Mouse (Mus musculus) frontal cortex, postnatal 25 days (tissue): ENCODE measurements around the gene Tmem52b.

ENCODE experiments used
- DNase-seq, 2 experiments: peaks; one replicate each; pipeline ENCODE4 v3.0.0; 2022; ENCODE audit warnings: low spot score in 2 of 2

Gene Tmem52b

DNA sequence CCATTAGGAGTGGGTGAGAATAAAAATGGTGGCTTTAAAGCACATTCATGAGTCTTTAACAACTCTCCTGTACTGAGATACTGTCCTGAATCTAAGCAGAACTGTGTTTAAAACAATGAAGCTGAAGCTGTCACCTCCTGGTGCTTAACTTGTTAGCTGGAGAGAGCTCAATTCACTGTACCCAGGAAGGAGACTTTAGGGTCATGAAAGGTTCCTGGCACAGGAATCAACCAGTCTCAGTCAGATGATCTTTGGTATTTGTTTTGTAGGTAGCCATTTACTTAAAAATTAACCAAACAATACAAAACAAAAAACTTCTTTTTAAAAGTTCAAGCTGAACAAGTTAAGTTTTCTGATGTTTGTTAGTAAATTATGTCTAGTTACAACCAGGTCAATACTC lies 17.9 kb downstream of the Tmem52b start:
- DNase-seq, result no peak

DNA sequence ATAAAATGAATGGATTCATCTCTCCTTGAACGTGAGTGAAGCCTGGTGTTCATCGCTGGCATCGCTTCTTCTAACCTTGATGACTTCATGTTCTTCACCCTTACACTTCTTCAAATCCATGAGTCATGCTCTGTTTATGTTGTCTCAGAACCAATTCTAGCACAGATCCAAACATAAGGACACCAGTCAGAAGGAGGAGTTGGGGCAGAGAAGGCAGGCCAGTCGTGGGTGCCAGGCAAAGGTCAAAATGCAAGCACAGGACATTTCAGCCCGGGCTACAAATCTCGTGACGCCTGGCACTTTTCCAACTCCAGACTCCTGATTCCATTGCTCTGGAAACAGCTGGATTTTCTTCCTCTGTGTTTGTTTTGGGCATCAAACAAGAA lies 20.2 kb downstream of the Tmem52b start:
- no peak for DNase-seq

DNA sequence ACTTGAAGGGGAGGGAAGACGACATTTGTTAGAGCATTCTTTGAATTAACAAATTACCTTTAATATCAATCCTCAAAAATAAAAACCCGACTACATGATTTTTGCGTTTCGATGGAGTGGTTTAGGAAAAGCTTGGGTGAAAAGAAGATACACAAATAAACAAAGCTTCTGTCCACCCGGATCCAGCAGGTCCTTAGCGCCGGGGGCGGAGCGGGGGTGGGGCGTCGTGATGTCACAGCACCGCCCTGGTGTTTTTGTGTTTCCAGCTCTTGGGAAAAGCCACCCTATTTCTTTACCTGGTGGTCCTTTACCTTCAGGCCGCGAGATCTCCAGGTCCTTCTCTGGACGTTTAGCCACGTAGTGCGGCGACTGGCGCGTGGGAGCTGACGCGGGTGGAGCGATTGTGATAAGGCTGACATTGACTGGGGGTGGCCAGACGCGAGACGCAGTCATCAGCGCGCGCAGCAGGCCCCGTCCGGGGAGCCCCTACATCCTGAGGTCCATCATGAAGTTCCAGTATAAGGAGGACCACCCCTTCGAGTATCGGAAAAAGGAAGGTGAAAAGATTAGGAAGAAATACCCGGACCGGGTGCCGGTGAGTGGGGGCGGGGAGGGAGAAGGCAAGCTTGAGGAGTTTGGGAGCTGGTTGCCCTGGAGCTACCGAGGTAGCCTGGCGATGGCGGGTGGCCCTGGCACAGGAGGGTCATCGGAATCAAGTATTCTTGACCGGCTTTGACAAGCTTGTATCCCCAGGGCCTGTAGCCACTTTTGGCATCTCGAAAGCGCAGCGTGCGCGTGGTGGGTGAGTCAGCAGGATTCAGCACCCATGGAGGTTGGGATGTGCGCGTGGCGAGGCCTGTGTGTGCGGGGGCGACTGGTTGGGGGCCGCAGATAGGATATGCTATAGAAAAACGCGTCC lies 20.8 kb downstream of the Tmem52b start, which contains the start of gene Gabarapl1:
Gene Gabarapl1, plus strand, starts transcription at position 219 of the 919 bp plus-strand sequence.
- DNase-seq, result peak; percentile 69 to 75

DNA sequence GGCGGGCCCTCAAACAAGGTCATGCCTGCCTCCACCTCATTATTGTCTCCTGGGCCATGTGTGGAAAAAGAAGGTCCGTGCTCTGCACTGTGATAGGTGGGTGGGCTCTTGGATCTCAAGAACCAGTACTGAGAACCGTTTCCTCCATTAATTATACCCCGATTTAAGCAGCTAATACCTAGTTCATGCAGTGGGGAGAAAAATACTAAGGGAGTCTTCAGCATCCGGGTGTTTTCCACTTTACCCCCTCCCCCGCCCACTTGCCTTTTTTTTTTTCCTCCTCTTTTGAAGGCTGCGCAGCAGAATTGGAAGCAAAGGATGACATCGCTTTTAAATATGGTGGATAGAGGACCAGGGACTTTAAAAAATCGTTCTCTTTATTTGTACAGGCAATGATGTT lies 21.7 kb downstream of the Tmem52b start:
- no peak for DNase-seq

DNA sequence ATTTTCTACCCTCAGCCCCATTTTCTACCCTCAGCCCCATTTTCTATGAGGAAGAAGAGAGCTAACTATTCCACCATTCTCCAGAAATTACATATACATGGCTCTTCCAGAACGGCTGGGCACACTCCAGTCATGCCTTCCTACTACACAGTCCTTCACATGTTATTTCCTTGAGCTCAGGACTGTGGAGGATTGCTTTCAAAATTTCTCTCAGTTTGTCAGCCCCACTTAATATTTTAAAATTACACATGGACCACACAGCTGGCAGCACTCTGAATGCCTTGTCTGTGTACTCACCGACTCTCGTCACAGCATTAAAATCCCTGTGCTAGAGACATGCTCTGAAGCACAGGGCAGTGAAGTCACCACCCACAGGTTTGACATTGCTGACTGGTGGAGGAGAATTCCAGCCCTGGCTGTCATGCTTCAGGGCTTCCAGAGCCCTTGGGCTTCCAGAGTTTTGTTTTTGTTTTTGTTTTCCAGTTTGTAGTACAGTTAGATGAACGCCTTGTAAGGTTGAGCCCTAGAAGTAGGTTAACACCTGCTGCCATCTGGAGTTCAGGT lies 22.4 kb downstream of the Tmem52b start:
- DNase-seq, result no peak

DNA sequence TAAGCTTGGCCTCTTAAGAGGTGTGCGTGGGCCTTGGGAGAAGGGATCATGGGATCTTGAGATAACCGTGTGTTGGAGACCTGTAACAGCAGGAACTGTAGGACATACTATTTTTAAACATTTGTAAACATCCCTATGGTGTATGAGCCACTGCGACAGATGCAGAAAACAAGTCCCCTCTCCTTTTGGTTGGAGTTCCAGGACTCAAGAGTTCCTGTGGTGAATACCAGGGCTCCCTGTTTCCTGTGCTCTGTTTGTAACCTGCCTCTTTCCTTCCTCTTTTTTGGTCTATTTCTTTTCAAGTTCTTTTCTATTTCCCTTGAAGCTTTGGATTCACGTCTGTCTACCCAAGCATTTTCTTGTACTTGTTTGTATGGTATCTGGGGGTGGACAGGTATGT lies 23.4 kb downstream of the Tmem52b start:
- no peak for DNase-seq

DNA sequence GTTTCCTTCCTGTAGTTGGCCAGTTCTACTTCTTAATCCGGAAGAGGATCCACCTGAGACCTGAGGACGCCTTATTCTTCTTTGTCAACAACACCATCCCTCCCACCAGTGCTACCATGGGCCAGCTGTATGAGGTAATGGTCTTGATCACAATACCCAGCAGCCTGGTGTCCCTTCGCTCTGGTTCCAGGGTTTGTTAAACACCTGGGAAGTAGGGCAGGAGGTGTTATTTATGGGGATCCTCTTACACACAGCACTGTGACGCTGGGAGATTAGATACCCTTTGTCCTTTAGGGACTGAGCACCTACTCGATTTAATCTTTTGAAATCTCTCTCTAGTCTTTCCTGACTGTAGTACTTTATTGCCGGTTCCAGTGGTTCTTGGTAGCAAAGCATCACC lies 26.2 kb downstream of the Tmem52b start:
- no peak for DNase-seq

DNA sequence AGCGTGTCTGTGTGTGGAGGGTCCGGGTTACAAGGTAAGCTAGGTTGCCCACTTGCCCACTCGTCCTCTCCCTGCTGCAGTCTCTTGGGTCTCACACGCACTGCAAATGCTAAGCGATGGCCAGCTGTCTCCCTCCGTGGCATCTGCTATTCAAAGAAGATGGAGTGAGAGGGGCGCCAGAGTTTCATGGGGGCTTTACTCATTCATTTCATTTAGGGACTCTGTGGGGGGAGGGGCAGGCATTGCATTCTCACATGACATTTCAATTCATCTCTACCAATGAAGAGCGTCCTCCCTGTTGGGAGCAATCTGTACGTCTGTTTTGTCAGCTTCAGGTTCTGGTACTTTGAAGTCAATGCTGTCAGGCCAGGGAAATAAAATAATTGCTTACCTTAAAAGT lies 29.6 kb downstream of the Tmem52b start:
- no peak for DNase-seq

DNA sequence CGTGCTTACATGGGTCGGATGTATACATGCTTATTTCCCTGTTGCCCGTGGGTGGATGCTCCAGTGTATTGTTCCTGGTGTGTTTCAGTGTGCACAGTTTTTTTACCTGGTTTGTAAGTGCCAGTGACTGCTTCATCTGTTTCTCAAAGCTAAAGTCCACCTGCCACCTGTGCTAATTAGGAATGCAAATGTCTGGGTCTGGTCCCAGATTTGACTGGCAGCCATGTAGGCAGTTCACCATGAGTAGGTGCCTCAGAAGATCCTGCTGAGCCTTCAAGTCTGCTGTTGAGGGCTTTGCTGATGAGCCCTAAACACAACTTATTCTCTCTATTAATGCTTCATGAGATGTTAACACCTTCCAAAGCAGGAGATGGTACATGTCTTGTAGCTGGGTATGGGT lies 30.2 kb downstream of the Tmem52b start:
- no peak for DNase-seq

DNA sequence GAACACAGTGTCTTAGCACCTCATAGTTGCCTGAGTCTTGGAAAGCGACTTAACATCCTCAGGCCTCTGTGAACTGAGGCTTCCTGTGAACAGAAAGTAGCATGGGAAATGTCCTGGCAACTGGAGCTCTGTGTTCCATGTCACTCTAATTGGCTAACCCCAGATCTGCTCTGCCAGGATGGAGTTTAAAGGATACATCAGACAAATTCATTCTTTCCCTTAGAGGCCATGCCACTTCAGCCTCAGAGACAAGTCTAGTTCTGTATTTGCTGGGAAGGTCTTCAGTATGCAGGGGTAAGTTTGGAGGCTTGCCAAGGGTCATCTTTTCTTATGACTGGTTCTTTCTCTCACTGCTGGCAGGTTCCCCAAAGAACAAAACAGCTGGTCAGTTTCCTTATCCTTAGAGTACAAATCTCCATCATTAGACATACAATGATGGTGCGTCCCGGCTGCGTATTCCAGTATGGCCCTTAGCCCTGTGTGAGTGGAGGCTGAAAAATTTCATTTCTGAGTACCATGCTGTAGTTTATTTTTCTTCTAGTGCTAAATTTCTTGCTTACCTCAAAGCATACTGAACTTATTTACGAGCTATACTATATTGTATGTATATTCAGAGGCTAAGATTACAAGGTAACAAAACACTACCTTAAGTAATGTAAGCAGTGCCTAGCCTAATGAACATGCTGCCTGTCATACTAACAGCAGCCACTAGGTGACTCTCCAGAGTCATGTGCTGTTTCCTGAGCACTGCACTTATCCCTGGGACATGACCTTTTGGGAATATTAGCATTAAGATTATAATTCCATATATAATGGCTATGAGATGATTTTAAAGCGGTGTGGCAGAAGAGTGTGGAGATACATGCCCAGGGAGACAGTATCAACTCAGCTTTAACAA lies 31.6 kb downstream of the Tmem52b start:
- peak; percentile 67 for DNase-seq

DNA sequence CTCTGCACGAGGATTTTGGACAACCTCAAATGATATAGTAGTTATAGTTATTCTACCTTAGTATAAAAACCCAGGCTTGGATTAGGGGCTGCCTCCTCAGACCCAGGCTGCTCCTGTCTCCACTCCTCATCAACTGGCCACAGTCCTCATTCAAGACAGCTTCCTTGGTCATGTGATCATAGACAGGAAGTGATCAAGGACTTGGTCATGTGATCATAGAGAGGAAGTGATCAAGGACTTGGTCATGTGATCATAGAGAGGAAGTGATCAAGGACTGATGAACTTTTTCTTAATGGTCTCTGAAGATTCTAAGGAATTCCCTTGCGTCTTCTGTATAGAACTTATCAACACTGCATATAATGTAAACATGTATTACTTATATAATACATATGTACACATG lies 34.9 kb downstream of the Tmem52b start:
- no peak for DNase-seq

DNA sequence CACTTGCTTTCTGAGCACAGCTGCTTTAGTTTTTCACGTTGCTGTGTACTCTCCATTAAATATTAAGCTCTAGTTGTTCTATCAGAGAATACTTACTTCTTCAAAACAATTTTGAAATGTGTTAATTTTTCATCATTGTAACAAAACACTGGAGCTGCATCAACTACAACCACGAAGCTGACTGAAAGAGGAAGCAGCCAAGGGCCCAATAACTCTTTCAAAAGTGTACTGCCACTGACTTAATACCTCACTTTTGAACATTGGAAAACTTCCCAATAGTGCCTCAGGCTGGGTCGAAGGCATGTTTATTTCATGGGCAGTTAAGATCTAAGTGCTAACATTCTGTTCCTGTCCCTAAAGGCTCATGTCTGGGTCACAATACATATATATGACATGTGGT lies 35.7 kb downstream of the Tmem52b start:
- DNase-seq, result no peak

DNA sequence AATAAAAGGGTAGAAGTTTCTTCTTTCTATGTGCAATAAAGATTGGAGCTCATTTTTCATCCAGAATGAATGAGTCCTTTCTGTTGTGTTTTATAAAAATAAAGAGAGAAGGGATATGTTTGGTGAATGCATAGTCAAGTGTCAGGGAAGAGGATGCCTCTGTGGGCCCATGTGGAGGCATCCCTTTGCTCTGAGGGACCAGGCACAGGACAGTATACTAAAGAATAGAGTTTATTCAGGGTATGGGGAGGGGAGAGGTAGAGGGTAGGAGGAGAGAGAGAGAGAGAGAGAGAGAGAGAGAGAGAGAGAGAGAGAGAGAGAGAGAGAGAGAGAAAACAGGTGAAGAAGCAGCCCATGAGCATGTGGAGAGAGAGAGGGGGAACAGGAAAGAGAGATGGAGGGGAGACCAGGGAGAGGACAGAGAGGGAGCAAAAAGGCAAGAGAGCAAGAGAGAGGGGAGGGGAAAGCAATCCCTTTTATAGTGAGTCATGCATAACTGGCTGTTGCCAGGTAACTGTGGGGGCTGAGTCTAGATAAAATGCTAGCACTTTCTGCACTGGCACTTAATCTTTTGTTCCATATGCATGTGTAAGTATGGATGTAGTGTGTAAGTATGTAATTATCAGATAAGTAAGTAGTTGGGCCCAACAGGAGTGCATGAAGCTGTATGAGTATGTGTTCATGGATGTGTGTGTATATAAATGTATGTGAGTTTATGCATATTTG lies 45.1 kb downstream of the Tmem52b start:
- DNase-seq, result no peak

DNA sequence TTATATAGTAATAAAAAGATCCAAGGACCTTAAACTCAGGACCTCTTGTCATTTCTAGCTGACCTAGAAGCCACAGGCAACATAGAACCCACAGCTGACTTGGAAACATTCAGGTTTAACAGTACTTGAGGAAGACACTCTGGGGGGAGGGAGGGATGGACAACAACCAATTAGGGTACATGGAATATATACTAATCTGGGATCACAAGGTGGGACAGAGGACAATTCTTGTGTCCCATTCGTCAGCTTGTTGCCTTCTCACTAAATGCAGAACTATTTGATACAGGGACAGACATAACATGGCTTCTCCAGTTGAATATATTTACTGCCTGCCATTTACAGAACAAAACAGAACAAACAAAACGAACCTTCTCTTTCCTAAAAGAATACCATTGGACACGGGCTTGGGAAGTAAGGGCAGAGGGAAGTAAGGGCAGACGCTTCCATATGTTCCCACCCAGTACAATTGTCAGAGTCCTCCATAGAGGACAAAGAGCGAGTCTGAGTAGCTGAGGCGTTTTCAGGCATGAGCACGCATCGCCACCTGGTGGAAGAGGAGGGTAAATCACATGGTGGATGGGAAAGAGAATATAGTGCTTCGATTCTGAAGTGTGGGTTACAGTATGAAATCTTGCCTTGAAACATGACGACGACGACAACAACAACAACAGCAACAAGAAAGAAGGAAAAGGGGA lies 46.7 kb downstream of the Tmem52b start:
- peak; percentile 65 to 67 for DNase-seq

DNA sequence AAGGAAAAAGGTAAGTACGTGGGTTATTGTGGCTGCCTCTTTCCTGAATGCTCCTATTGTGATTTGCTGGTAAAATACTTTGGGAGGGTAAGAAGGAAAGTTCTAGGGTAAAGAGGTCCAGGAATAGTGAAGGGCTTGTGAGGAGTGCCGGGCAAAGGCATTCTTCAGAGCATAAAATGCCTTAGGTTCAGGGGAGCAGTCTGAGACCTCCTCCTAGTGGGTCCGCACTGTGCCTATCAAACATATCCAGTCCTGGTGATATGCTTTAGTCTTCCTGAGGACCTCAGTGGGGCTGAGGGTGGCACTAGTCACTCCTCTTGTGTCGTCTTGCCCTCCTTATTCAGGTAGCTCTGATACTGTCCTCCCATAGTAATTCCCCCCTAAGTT lies 47.3 kb downstream of the Tmem52b start:
- DNase-seq, result no peak

DNA sequence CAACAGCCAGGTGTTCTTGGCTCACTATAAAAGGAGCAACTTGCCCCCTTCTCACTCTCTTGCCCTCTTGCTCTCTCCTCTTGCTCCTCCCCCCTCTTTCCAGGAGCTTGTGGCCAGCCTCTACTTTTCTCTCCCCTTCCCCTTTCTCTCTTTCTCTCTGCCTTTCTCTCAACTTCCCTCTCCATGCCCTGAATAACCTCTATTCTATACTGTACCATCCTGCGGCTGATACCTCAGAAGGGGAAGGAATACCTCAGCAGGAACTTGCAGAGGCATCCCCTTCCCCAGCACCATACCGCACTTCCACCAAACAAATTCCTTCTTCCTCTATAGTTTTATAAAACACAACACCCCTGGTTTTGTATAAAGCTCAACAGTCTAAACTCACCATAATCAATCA lies 52.9 kb downstream of the Tmem52b start:
- no peak for DNase-seq
